Mouse (Mus musculus) C2C12 (cell line): Measurements from ENCODE around the gene Gmds.

Experiments used
- CEBPB ChIP-seq: IDR thresholded peaks from one replicate; pipeline ENCODE4 v1.6.1; 2011; ENCODE audit warnings: low read depth, mild to moderate bottlenecking, control low read depth, moderate library complexity
- CTCF ChIP-seq: IDR thresholded peaks from one replicate; pipeline ENCODE4 v1.5.1; 2011; ENCODE audit not compliant: control insufficient read depth, insufficient read depth, insufficient read length
- FOSL1 ChIP-seq: IDR thresholded peaks from one replicate; pipeline ENCODE4 v1.8.0; 2011; ENCODE audit warnings: mild to moderate bottlenecking, low read length; ENCODE audit not compliant: poor library complexity, insufficient read depth, severe bottlenecking
- MAX ChIP-seq: IDR thresholded peaks from one replicate; pipeline ENCODE4 v1.6.1; 2011; ENCODE audit warnings: mild to moderate bottlenecking, control low read depth
- MYOG ChIP-seq: IDR thresholded peaks from one replicate; pipeline ENCODE4 v1.6.1; 2011; ENCODE audit not compliant: control insufficient read depth, insufficient read length; ENCODE audit errors: extremely low read depth
- USF1 ChIP-seq: IDR thresholded peaks from one replicate; pipeline ENCODE4 v1.6.1; 2011; ENCODE audit warnings: low read depth, mild to moderate bottlenecking, control low read depth, moderate library complexity

- TF ChIP-seq CTCF: no peak
- no peak for TF ChIP-seq USF1
- TF ChIP-seq MAX: no peak
- no peak for TF ChIP-seq CEBPB
- TF ChIP-seq MYOG: no peak
- TF ChIP-seq FOSL1: no peak
Observed at GRCm38 (mm10) chr13:32272937-32273496, 65.5 kb downstream of the Gmds start.
